Mouse (Mus musculus): ENCODE results near the gene Gm8232.
"Not testable (repeated sequence)": the region's sequence is repeated elsewhere in the genome, so short reads cannot be mapped to it uniquely, and the experiment has no call there.

- not testable (repeated sequence) for TF ChIP-seq CTCF, EP300 (IDR thresholded peaks at IDR 0.05; ENCODE audit: low read depth)
Observed at GRCm38 (mm10) chr14:44433335-44433734, at the start of gene Gm8232.

Measured in liver, postnatal 0 days (tissue).